Mouse (Mus musculus) small intestine, adult 2 months (tissue): ENCODE measurements around the gene Unc5a.

Experiments used
- CTCF ChIP-seq: fragments of 200-500 bp; IDR thresholded peaks from 2 replicates; pipeline ENCODE4 v1.5.1; 2012; ENCODE audit warnings: low read depth, mild to moderate bottlenecking, control low read depth, inconsistent platforms, low read length, moderate library complexity, mixed read lengths; ENCODE audit not compliant: insufficient replicate concordance, insufficient read length; ENCODE audit errors: extremely low read depth
- POLR2A ChIP-seq: fragments of 200-500 bp; IDR thresholded peaks from 2 replicates; pipeline ENCODE4 v1.6.1; 2012; ENCODE audit warnings: low read depth, mild to moderate bottlenecking, control low read depth, inconsistent platforms, low read length, moderate library complexity

- TF ChIP-seq POLR2A = no peak
- TF ChIP-seq CTCF = no peak
Observed at GRCm38 (mm10) chr13:54950131-54950530, 920 bp downstream of the Unc5a start.
